In genomic region chr6:38298246-38298635, GRCm38 (mm10) we compare ENCODE assay signal across 7 mouse cellular contexts. TPM values are rescaled to one million over a fixed set of nuclear protein-coding genes. Genes with fewer than 3 reads are reported as not detected.
DNase-seq lines count a peak whose midpoint lies in the region; ATAC-seq lines count a peak whose summit lies in the region.

No protein-coding gene starts in this region.

- H3K4me2 ChIP-seq in embryonic facial prominence, embryonic 15.5 days (replicated peaks) = peak overlapping the region; percentile 66

- H3K9ac ChIP-seq in embryonic facial prominence, embryonic 15.5 days = peak overlapping the region; percentile 79

- no peak for ATAC-seq in embryonic facial prominence, embryonic 15.5 days (ENCODE audit: insufficient number of reproducible peaks, low FRiP score, low TSS enrichment, low read depth)

- no peaks in the 10 kb centered on the region for H3K79me2 ChIP-seq in macrophage (ENCODE audit: inconsistent target)

- no peak overlapping the region for H3K27ac ChIP-seq in brown adipose tissue, adult 24 weeks (replicated peaks; ENCODE audit: low read depth, low read length)
- peak overlapping the region; percentile 92 for H3K27ac ChIP-seq in embryonic facial prominence, embryonic 15.5 days (replicated peaks)
- H3K27ac ChIP-seq in macrophage = no peak overlapping the region

- H3K27me3 ChIP-seq in embryonic facial prominence, embryonic 15.5 days = no peaks in the 10 kb centered on the region

- peak; percentile 5 for DNase-seq in right cerebral cortex, postnatal 25 days
- no peak for DNase-seq in right cerebral cortex, postnatal 14 days
- peak; percentile 39 for DNase-seq in induced T-regulatory cell, adult 2 months (ENCODE audit: low read depth)
- peak; percentile 59 for DNase-seq in yolk sac, embryonic 10.5 days (ENCODE audit: low spot score)

- under 1% methylated on average over 10 of the region's 10 CpGs for WGBS in embryonic facial prominence, embryonic 15.5 days
- WGBS in macrophage (ENCODE audit: missing documents) = 4% methylated on average over 10 of the region's 10 CpGs

- H3K4me3 ChIP-seq in brown adipose tissue, adult 24 weeks (ENCODE audit: insufficient read depth, low read depth, low read length) = peak overlapping the region; percentile 73
- peak overlapping the region; percentile 62 for H3K4me3 ChIP-seq in embryonic facial prominence, embryonic 15.5 days (replicated peaks)
- peak overlapping the region; percentile 33 for H3K4me3 ChIP-seq in macrophage (ENCODE audit: inconsistent target)

- peaks cover 27% of the 10 kb centered on the region for H3K36me3 ChIP-seq in embryonic facial prominence, embryonic 15.5 days
- H3K36me3 ChIP-seq in macrophage (ENCODE audit: inconsistent target) = no peaks in the 10 kb centered on the region

- 0 out of 2 replicates have a peak, but pooled peaks cover 2% of the 10 kb centered on the region for H3K4me1 ChIP-seq in brown adipose tissue, adult 24 weeks (ENCODE audit: control insufficient read depth, insufficient read depth, insufficient read length, low read length)
- peaks cover 8% of the 10 kb centered on the region for H3K4me1 ChIP-seq in embryonic facial prominence, embryonic 15.5 days

- H3K9me3 ChIP-seq in embryonic facial prominence, embryonic 15.5 days (replicated peaks) = no peaks in the 10 kb centered on the region

RNA-seq across cellular contexts. Expression of gene Zc3hav1l, which starts 0.8 kb away (rescaled TPM):
- polyA plus RNA-seq in brown adipose tissue, adult 24 weeks (2012; ENCODE audit: insufficient read depth, insufficient read length, missing spikeins) = 0.28 and 0.63 TPM in 2 replicates
- 9.0 and 10.4 TPM in 2 replicates for polyA plus RNA-seq in embryonic facial prominence, embryonic 15.5 days (2015; fragmentation: Nextera tagmentation; extraction: Ambion mirVana)
- total RNA-seq in macrophage (2018; cell fraction: chromatin; rRNA removed) = 10 to 100 TPM in 1 of 26 experiments, 1 to 10 TPM in 22, under 1 TPM in 3; 0.65 to 10.1 (median 1.6) TPM
- under 1 TPM; 0.11 to 0.65 (median 0.30) TPM for total RNA-seq in macrophage (2018; cell fraction: cytosol; rRNA removed)
- 10 to 100 TPM in 1 of 26 experiments, 1 to 10 TPM in 23, under 1 TPM in 2; 0.81 to 17.1 (median 2.3) TPM for total RNA-seq in macrophage (2018; cell fraction: nucleus; rRNA removed)
- 0.25 to 1.6 TPM (median 0.59 TPM) in 3 replicates for polyA plus RNA-seq in macrophage (2018)

RNA-seq across cellular contexts. Expression of gene D630045J12Rik, which starts 44.4 kb away (rescaled TPM):
- 0.13 and 0.24 TPM in 2 replicates for polyA plus RNA-seq in brown adipose tissue, adult 24 weeks (2012; ENCODE audit: insufficient read depth, insufficient read length, missing spikeins)
- polyA plus RNA-seq in embryonic facial prominence, embryonic 15.5 days (2015; fragmentation: Nextera tagmentation; extraction: Ambion mirVana) = 5.1 and 6.2 TPM in 2 replicates
- total RNA-seq in macrophage (2018; cell fraction: chromatin; rRNA removed) = under 1 TPM in 23 of 26 experiments, not detected in 3; 0.06 to 0.77 (median 0.30) TPM
- under 1 TPM; 0.03 to 0.24 (median 0.11) TPM for total RNA-seq in macrophage (2018; cell fraction: cytosol; rRNA removed)
- total RNA-seq in macrophage (2018; cell fraction: nucleus; rRNA removed) = 1 to 10 TPM in 1 of 26 experiments, under 1 TPM in 21, not detected in 4; 0.04 to 1.4 (median 0.18) TPM
- polyA plus RNA-seq in macrophage (2018) = 0.08 to 0.56 TPM (median 0.16 TPM) in 3 replicates

RNA-seq across cellular contexts. Expression of gene Zc3hav1, which starts 56.2 kb away (rescaled TPM):
- 10.5 and 10.6 TPM in 2 replicates for polyA plus RNA-seq in brown adipose tissue, adult 24 weeks (2012; ENCODE audit: insufficient read depth, insufficient read length, missing spikeins)
- polyA plus RNA-seq in embryonic facial prominence, embryonic 15.5 days (2015; fragmentation: Nextera tagmentation; extraction: Ambion mirVana) = 6.6 and 8.4 TPM in 2 replicates
- 100 to 1,000 TPM; 160 to 712 (median 403) TPM for total RNA-seq in macrophage (2018; cell fraction: chromatin; rRNA removed)
- 100 to 1,000 TPM; 119 to 238 (median 164) TPM for total RNA-seq in macrophage (2018; cell fraction: cytosol; rRNA removed)
- 100 to 1,000 TPM; 155 to 574 (median 351) TPM for total RNA-seq in macrophage (2018; cell fraction: nucleus; rRNA removed)
- 77.0 to 95.7 TPM (median 95.3 TPM) in 3 replicates for polyA plus RNA-seq in macrophage (2018)
